Mouse (Mus musculus) stomach, postnatal 0 days (tissue): ENCODE data around the gene Cnga1. TPM values are rescaled to one million over a fixed set of nuclear protein-coding genes. Genes with fewer than 3 reads are reported as not detected.

Experiments used
- ATAC-seq: fragments of 200-750 bp; cut with Nextera tagmentation; 2 replicates; pipeline ENCODE4 v1.8.0; 2017; ENCODE audit not compliant: low FRiP score, low TSS enrichment
- DNase-seq: peaks from one replicate; pipeline ENCODE4 v3.0.0-alpha.2; 2016; ENCODE audit warnings: low spot score
- H3K27ac ChIP-seq: fragments of 300-500 bp; sonication (generic); replicated peaks from 2 replicates; pipeline ENCODE4 v1.5.1; 2014; ENCODE audit warnings: mild to moderate bottlenecking, control low read depth
- H3K27me3 ChIP-seq: fragments of 300-500 bp; sonication (generic); 2 replicates; pipeline ENCODE4 v1.6.1; 2014; ENCODE audit warnings: low read length; ENCODE audit not compliant: control insufficient read depth, insufficient read depth
- H3K36me3 ChIP-seq: fragments of 300-500 bp; sonication (generic); 2 replicates; pipeline ENCODE4 v1.6.1; 2014; ENCODE audit warnings: low read length, mixed read lengths; ENCODE audit not compliant: control insufficient read depth, insufficient read depth
- H3K4me1 ChIP-seq: fragments of 300-500 bp; sonication (generic); replicated peaks from 2 replicates; pipeline ENCODE4 v1.6.1; 2014; ENCODE audit warnings: antibody characterized with exemption; ENCODE audit not compliant: control insufficient read depth, insufficient read depth
- H3K4me2 ChIP-seq: fragments of 300-500 bp; sonication (generic); replicated peaks from 2 replicates; pipeline ENCODE4 v1.6.1; 2014; ENCODE audit warnings: low read depth, mild to moderate bottlenecking, control low read depth, moderate library complexity
- H3K4me3 ChIP-seq: fragments of 300-500 bp; sonication (generic); 2 replicates; pipeline ENCODE4 v1.5.1; 2014; ENCODE audit warnings: low read depth, low read length, control low read depth
- H3K9ac ChIP-seq: fragments of 300-500 bp; sonication (generic); 2 replicates; pipeline ENCODE4 v1.6.1; 2014; ENCODE audit warnings: mild to moderate bottlenecking, low read length, control low read depth, mixed read lengths
- H3K9me3 ChIP-seq: fragments of 300-500 bp; sonication (generic); 2 replicates; pipeline ENCODE4 v1.6.1; 2016; ENCODE audit warnings: low read length; ENCODE audit not compliant: control insufficient read depth
- CTCF ChIP-seq: IDR thresholded peaks from 2 replicates; pipeline ENCODE4 v1.5.1; 2016; ENCODE audit warnings: antibody characterized with exemption, low read depth, mild to moderate bottlenecking, moderate library complexity
- EP300 ChIP-seq: optimal IDR thresholded peaks from 2 replicates; pipeline ENCODE3; 2016; ENCODE audit warnings: antibody characterized with exemption
- WGBS: fragments of 180-500 bp; shearing (Covaris S2); extraction: QIAGEN DNeasy Blood & Tissue Kit; methylation state at CpG from one replicate; pipeline ENCODE4 v1.1.7; 2014; 5-methylcytosine and 5-hydroxymethylcytosine counted together
- polyA plus RNA-seq: library from polyadenylated mRNA; unstranded; fragments of >200 nt; fragmentation: Nextera tagmentation; extraction: Ambion mirVana; gene quantifications from 2 replicates; pipeline ENCODE4 v1.2.1, GENCODE M21; 2015

Gene Cnga1
- polyA plus RNA-seq, 1 experiment from 2014 or later: not detected

DNA sequence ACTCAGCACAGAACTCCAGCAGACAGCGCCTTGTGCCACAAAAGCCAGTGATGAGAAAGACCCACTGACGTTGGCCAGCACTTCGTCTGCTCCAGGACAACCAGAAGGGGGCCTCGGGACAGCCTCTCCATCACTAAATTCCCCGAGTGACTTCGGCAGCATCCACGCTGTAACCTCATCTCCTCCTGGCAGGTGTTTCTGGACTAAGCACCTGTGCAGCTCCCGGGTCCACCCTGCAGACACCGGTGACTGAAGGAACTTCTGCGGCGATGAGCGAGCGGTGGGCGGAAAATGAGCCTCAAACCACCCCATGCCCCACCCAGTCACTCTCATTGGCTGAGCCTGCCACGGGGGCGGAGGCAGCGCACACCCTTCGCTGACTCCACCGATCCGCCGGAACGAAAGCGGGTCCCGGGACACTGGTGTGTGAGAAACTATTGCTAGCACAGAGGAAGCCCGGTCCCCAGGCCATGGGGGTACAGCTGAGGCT is 3.4 kb upstream of the Cnga1 start, which contains the start of gene Nipal1:
Gene Nipal1 (plus strand): TSS at position 378 of the 490 bp plus-strand sequence.
- Histone ChIP-seq H3K4me2 (peak within 1 kb of the TSS; percentile 80), H3K9me3 (no peaks in the 10 kb centered on the region), H3K9ac (peak within 1 kb of the TSS; percentile 60), H3K4me1 (no peaks in the 10 kb centered on the region), H3K36me3 (no peaks in the 10 kb centered on the region), H3K27ac (peak within 1 kb of the TSS; percentile 86), H3K4me3 (peak within 1 kb of the TSS; percentile 49), H3K27me3 (no peaks in the 10 kb centered on the region)
- WGBS: under 1% methylated on average over 25 of the region's 25 CpGs
- DNase-seq (peak; percentile 92), ATAC-seq (peak; percentile 89)
- peak; percentile 44 for TF ChIP-seq CTCF
- no peak for TF ChIP-seq EP300

DNA sequence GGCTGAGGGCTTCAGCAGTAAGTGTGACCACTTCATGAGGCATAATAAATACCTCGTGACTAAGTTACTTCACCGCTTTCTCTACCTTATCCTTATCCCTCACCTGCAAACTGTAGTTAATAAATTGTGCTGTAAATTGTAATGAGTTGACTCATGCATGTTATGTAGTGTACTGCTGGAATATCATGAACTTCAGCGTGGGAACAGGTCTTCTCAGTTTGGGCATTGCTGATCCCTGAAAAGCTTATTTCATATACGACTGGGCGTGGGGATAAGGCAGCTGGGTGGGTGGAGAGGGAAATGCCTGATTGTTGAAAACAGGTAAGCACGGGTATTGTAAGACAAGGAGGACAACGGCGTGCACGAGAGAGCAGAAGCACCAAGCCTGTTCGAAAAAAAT is 2.9 kb upstream of the Cnga1 start:
- Histone ChIP-seq H3K9ac (no peak overlapping the region), H3K4me3 (peak overlapping the region; percentile 49), H3K4me1 (no peaks in the 10 kb centered on the region), H3K27me3 (no peaks in the 10 kb centered on the region), H3K9me3 (no peaks in the 10 kb centered on the region), H3K27ac (peak overlapping the region; percentile 67; the same call in 1 of the 2 replicates), H3K4me2 (peak overlapping the region; percentile 80), H3K36me3 (no peaks in the 10 kb centered on the region)
- ATAC-seq (peak; percentile 1; the same call in 1 of the 2 replicates), DNase-seq (no peak)
- no peak for TF ChIP-seq EP300
- 23% methylated on average over 10 of the region's 10 CpGs for WGBS

DNA sequence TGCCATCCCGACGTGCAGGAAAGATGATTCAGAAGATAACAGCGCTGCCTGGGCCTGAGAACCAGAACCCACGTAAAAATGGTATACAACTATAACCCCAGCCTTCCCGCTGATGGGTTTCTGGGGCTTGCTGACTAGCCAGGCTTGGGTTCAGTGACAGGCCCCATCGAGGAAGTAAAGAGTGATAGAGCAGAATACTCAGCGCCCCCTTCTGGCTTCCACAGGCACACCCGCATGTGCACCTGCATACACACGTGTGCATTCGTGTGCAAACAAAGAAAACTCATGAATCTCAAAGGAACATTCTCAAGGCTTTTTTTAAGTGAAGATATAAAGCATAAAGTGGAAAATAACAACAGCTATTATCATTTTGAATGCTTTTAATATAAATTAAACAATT is 2.1 kb upstream of the Cnga1 start:
- no peaks in the 10 kb centered on the region for H3K36me3 ChIP-seq
- H3K9ac ChIP-seq: no peak overlapping the region
- peak; percentile 31 for DNase-seq
- H3K27me3 ChIP-seq: no peaks in the 10 kb centered on the region
- no peak for ATAC-seq
- no peak overlapping the region for H3K4me3 ChIP-seq
- WGBS: 46% methylated on average over 10 of the region's 10 CpGs
- no peaks in the 10 kb centered on the region for H3K9me3 ChIP-seq
- no peak for TF ChIP-seq EP300
- peak; percentile 57 for TF ChIP-seq CTCF
- no peak overlapping the region for H3K27ac ChIP-seq
- H3K4me1 ChIP-seq: no peaks in the 10 kb centered on the region
- H3K4me2 ChIP-seq: no peak overlapping the region

DNA sequence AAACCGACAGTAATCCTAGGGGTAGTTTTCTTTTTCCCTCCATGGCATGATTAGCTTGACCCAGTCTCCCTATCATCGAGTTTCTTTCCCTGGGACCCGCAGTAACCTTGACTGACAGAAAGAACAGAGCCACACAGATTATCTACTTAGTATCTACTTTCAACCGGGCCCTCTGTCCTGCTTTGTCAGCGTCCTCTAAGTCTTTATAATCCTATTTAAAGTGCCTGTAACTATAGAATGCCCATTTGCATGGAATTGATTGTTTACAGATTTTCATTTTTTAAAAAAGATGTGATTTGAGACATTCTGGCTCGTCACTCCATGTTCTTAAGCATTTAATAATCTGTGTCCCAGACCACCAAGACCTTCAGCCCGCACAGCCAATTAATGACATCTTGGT is 420 bp downstream of the Cnga1 start:
- H3K9ac ChIP-seq: no peak overlapping the region
- H3K4me3 ChIP-seq: no peak overlapping the region
- no peaks in the 10 kb centered on the region for H3K9me3 ChIP-seq
- no peaks in the 10 kb centered on the region for H3K27me3 ChIP-seq
- DNase-seq: no peak
- WGBS: 67% methylated on average over 7 of the region's 7 CpGs
- no peak for ATAC-seq
- H3K27ac ChIP-seq: no peak overlapping the region
- TF ChIP-seq CTCF (no peak), EP300 (no peak)
- no peaks in the 10 kb centered on the region for H3K4me1 ChIP-seq
- H3K4me2 ChIP-seq: no peak overlapping the region
- no peaks in the 10 kb centered on the region for H3K36me3 ChIP-seq

DNA sequence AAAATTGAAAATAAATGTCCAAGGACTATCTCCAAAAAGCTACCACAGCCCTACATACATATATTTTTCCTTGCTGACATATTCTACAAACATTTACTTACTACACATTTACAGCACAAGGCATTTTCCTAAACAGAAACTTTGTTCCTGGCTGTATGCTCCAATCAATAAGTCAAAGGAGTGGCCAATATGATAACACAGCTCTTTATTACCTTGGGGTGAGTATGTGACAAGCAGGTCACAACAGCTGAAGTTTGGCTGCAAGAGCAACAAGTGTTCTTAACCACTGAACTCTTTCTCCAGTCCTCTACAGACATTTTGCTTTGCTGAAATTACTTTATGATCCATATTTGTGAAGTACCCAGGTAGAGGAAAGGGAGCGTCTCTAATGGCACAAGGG is 4.0 kb downstream of the Cnga1 start:
- H3K9ac ChIP-seq: no peak overlapping the region
- no peaks in the 10 kb centered on the region for H3K9me3 ChIP-seq
- H3K4me2 ChIP-seq: no peak overlapping the region
- H3K27ac ChIP-seq: no peak overlapping the region
- DNase-seq (no peak), ATAC-seq (no peak)
- 88% methylated on average over 1 of the region's 1 CpGs for WGBS
- H3K4me3 ChIP-seq: no peak overlapping the region
- H3K4me1 ChIP-seq: no peaks in the 10 kb centered on the region
- no peak for TF ChIP-seq EP300
- TF ChIP-seq CTCF: no peak
- no peaks in the 10 kb centered on the region for H3K36me3 ChIP-seq
- no peaks in the 10 kb centered on the region for H3K27me3 ChIP-seq

DNA sequence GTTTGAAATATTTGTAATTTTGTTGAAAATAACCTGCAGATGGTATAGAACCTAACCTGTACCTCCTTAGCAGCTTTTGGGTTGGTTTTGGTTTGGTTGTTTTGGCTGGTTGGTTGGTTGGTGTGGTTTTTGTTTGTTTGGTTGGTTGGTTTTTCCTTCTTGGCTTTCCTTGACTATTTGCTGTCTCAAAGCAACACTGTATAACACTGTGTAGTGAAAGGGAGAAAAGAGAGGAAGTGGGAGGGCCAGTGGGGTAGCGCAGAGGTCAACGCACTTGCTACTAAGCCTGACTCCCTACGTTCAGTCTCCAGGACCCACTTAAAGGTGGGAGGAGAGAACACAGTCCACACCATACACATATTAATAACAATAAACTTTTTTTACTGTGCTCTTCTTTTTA is 7.5 kb downstream of the Cnga1 start:
- ATAC-seq (no peak), DNase-seq (no peak)
- Histone ChIP-seq H3K27ac (no peak overlapping the region), H3K4me2 (no peak overlapping the region), H3K9ac (no peak overlapping the region), H3K27me3 (no peaks in the 10 kb centered on the region), H3K4me1 (no peaks in the 10 kb centered on the region), H3K9me3 (no peaks in the 10 kb centered on the region), H3K36me3 (no peaks in the 10 kb centered on the region), H3K4me3 (no peak overlapping the region)
- TF ChIP-seq EP300 (no peak), CTCF (no peak)
- 78% methylated on average over 3 of the region's 3 CpGs for WGBS
